Mouse (Mus musculus) ES-Bruce4 (cell line): ENCODE measurements around the gene Ptpn14. TPM values are rescaled to one million over a fixed set of nuclear protein-coding genes. Genes with fewer than 3 reads are reported as not detected.

ENCODE experiments used
- H3K27ac ChIP-seq: 2 replicates; pipeline ENCODE4 v1.5.1; 2012; ENCODE audit warnings: low read length, inconsistent platforms; ENCODE audit not compliant: insufficient read depth
- H3K27me3 ChIP-seq: 2 replicates; pipeline ENCODE4 v1.6.1; 2012; ENCODE audit warnings: mild to moderate bottlenecking, low read length, inconsistent platforms; ENCODE audit not compliant: control insufficient read depth, poor library complexity, insufficient read depth, severe bottlenecking
- H3K36me3 ChIP-seq: 2 replicates; pipeline ENCODE4 v1.6.1; 2012; ENCODE audit warnings: inconsistent platforms, mild to moderate bottlenecking, low read length, moderate library complexity; ENCODE audit not compliant: control insufficient read depth, poor library complexity, insufficient read depth, severe bottlenecking
- H3K4me1 ChIP-seq: one replicate; pipeline ENCODE4 v1.8.1; 2011; ENCODE audit warnings: low read length; ENCODE audit not compliant: control insufficient read depth, insufficient read depth
- H3K4me3 ChIP-seq: 2 replicates; pipeline ENCODE4 v1.5.1; 2011; ENCODE audit warnings: low read depth, mild to moderate bottlenecking, low read length
- H3K9ac ChIP-seq: 2 replicates; pipeline ENCODE4 v1.6.1; 2012; ENCODE audit warnings: low read depth, mild to moderate bottlenecking, inconsistent platforms; ENCODE audit not compliant: poor library complexity, severe bottlenecking
- H3K9me3 ChIP-seq: replicated peaks from 2 replicates; pipeline ENCODE4 v1.6.1; 2012; ENCODE audit warnings: mild to moderate bottlenecking, low read length, inconsistent platforms; ENCODE audit not compliant: control insufficient read depth, poor library complexity, insufficient read depth, severe bottlenecking
- CTCF ChIP-seq: IDR thresholded peaks from one replicate; pipeline ENCODE4 v1.8.1; 2011; ENCODE audit warnings: low read depth, low read length
- EP300 ChIP-seq: IDR thresholded peaks from 2 replicates; pipeline ENCODE4 v1.6.1; 2011; ENCODE audit warnings: low read depth, low read length; ENCODE audit not compliant: insufficient read depth
- POLR2A ChIP-seq: IDR thresholded peaks from one replicate; pipeline ENCODE4 v1.8.1; 2011; ENCODE audit warnings: low read length; ENCODE audit not compliant: insufficient read depth
- polyA plus RNA-seq: library from polyadenylated mRNA; stranded (reverse); fragments of >200 nt; gene quantifications from 2 replicates; pipeline ENCODE4 v1.2.4, GENCODE M21; 2011; ENCODE audit warnings: low read depth; ENCODE audit not compliant: missing spikeins, insufficient read depth, insufficient read length

Gene Ptpn14
- polyA plus RNA-seq, 1 experiment = 141 TPM

- Histone ChIP-seq H3K4me3 (no peak overlapping the region), H3K4me1 (peaks cover 4% of the 10 kb centered on the region), H3K9ac (no peak overlapping the region), H3K36me3 (peaks cover 3% of the 10 kb centered on the region; the same call in 1 of the 2 replicates), H3K27me3 (no peaks in the 10 kb centered on the region), H3K27ac (no peak overlapping the region), H3K9me3 (no peaks in the 10 kb centered on the region)
- no peak for TF ChIP-seq POLR2A
- TF ChIP-seq CTCF = no peak
- TF ChIP-seq EP300 = no peak
Observed at GRCm38 (mm10) chr1:189789545-189789944, 61.5 kb downstream of the Ptpn14 start.

- no peak overlapping the region for H3K9ac ChIP-seq
- H3K27ac ChIP-seq = no peak overlapping the region
- peaks cover 4% of the 10 kb centered on the region for H3K4me1 ChIP-seq
- H3K4me3 ChIP-seq = no peak overlapping the region
- no peaks in the 10 kb centered on the region for H3K9me3 ChIP-seq
- no peak for TF ChIP-seq EP300
- TF ChIP-seq POLR2A = no peak
- TF ChIP-seq CTCF = no peak
- peaks cover 3% of the 10 kb centered on the region; the same call in 1 of the 2 replicates for H3K36me3 ChIP-seq
- no peaks in the 10 kb centered on the region for H3K27me3 ChIP-seq
Observed at GRCm38 (mm10) chr1:189790666-189791065, 62.6 kb downstream of the Ptpn14 start.

- H3K27ac ChIP-seq = no peak overlapping the region
- H3K4me1 ChIP-seq = peaks cover 4% of the 10 kb centered on the region
- H3K9ac ChIP-seq = no peak overlapping the region
- TF ChIP-seq POLR2A (no peak), EP300 (no peak), CTCF (no peak)
- H3K36me3 ChIP-seq = peaks cover 3% of the 10 kb centered on the region; the same call in 1 of the 2 replicates
- no peaks in the 10 kb centered on the region for H3K27me3 ChIP-seq
- no peaks in the 10 kb centered on the region for H3K9me3 ChIP-seq
- no peak overlapping the region for H3K4me3 ChIP-seq
Observed at GRCm38 (mm10) chr1:189791534-189792217, 63.6 kb downstream of the Ptpn14 start.

GRCm38 (mm10) chr1:189792560-189793195 lies 64.6 kb downstream of the Ptpn14 start:
- no peak overlapping the region for H3K27ac ChIP-seq
- peaks cover 4% of the 10 kb centered on the region for H3K4me1 ChIP-seq
- no peak overlapping the region for H3K9ac ChIP-seq
- no peak for TF ChIP-seq EP300
- TF ChIP-seq POLR2A = no peak
- TF ChIP-seq CTCF = no peak
- no peaks in the 10 kb centered on the region for H3K27me3 ChIP-seq
- no peaks in the 10 kb centered on the region for H3K9me3 ChIP-seq
- peaks cover 3% of the 10 kb centered on the region; the same call in 1 of the 2 replicates for H3K36me3 ChIP-seq
- H3K4me3 ChIP-seq = no peak overlapping the region

- no peak for TF ChIP-seq EP300
- TF ChIP-seq CTCF = no peak
- no peak for TF ChIP-seq POLR2A
- H3K36me3 ChIP-seq = 0 out of 2 replicates have a peak, but pooled peaks cover 4% of the 10 kb centered on the region
- no peaks in the 10 kb centered on the region for H3K27me3 ChIP-seq
- H3K4me3 ChIP-seq = no peak overlapping the region
- no peak overlapping the region for H3K27ac ChIP-seq
- no peak overlapping the region for H3K9ac ChIP-seq
- no peaks in the 10 kb centered on the region for H3K9me3 ChIP-seq
- H3K4me1 ChIP-seq = no peaks in the 10 kb centered on the region
Observed at GRCm38 (mm10) chr1:189798949-189799348, 70.9 kb downstream of the Ptpn14 start.
